Mouse (Mus musculus) left cerebral cortex, postnatal 10 days (tissue): ENCODE measurements around the gene Hecw1. TPM values are rescaled to one million over a fixed set of nuclear protein-coding genes. Genes with fewer than 3 reads are reported as not detected.

Experiments used
- DNase-seq, 2 experiments: peaks; one replicate each; pipeline ENCODE4 v3.0.0; 2021 to 2022; ENCODE audit warnings: low spot score in 2 of 2, mixed read lengths in 1 of 2; ENCODE audit errors: extremely low spot score in 1 of 2
- intact Hi-C: fragments of 180-260 bp; cut with DNase I; formaldehyde crosslinking; loops from one replicate; pipeline ENCODE4 v1.15.1; 2025
- total RNA-seq, 2 experiments: library from RNA; stranded (reverse); gene quantifications; 2 replicates each; pipeline ENCODE4 v1.2.3; 2021

Gene Hecw1
- total RNA-seq = 100 to 1,000 TPM; 143 to 159 TPM

DNA sequence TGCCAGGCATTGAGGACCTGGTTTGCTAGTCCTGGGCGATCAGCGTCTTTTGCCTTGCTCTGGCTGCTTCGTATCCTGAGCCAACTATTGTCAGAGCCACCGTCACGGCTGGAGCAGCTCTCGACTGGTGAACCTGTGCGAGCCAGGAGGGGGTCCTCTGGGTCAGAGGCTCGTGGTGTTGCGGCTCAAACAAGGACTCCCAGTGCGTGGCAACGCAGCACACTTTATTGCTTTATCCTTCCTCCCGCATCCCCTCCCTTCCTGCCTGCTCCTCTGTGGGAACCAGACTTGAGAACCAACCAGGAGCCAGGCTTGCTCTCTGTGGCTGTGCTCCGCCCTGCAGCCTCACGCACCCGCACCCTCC, at the start of gene Hecw1:
Gene Hecw1, minus strand, starts transcription at position 323 of the 364 bp plus-strand sequence.
- DNase-seq = peak; percentile 66 to 69
- intact Hi-C loops = no loop called here

GRCm38 (mm10) chr13:14561336-14561735, 38.3 kb upstream of the Hecw1 start:
- intact Hi-C loops = no loop called here
- DNase-seq = no peak

- intact Hi-C loops = no loop called here
- peak in 1 of 2 experiments; percentile 13 for DNase-seq
Measured at GRCm38 (mm10) chr13:14552628-14553027, 29.6 kb upstream of the Hecw1 start.

GRCm38 (mm10) chr13:14542860-14543259, 19.8 kb upstream of the Hecw1 start:
- DNase-seq = no peak
- intact Hi-C loops = no loop called here

DNA sequence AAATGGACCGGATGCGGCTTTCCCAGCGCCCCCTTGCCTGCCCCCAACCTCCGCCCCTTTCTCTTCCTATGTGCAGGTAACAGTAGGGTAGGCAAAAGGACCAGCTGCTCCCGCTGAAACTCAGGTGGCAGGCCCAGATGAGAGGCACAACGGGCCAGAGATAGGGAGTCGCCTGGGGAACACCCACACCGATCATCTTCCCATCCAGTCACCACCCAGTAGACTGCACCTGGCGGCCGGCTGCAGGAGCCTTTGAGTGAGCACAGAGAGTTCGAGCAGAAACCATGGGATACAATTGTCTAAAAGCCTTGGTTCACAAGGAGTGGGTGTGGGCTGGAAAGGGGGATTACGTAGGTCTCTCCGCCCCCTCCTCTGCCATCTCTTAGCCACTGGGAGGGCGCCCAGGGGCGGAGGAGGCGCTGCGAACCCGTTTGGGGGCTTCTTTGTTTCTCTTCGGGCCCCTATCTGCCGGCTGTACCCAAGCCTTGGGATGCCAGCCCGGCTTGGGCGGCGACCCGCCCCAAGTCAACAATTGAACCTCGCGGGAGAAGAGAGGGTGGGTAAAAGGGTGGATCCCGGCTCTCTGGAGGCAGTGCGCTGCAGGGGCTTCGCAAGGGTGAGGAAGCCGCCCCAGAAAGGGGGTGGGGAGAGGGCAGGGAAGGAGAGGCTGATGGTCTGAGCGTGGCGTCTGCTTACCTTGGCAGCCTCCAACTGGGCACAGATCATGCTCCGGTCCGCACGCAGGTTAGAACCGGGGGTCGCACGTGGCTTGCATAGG, 711 bp downstream of the Hecw1 start:
- peak; percentile 50 to 67 for DNase-seq
- intact Hi-C loops = no loop called here

DNA sequence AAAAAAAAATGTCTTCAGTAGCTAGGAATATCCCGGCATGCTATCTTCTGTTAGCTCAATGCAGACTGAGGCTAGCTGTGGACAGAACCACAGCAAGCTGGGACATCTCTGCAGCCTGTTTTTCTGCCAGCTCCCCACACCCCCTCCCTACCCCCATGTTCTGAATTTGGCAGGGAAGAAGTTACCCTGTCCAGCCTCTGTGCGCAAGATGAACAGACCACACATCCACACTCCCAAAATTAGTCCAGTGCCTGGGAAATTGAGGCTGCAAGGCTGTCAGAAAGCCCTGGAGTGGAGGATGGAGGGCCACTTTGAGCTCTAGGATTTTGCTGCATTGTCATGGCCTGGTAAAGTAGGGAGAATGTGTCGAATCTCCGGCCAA, 1.3 kb downstream of the Hecw1 start:
- peak in 1 of 2 experiments; percentile 26 for DNase-seq
- intact Hi-C loops = no loop called here

- intact Hi-C loops = loop anchor here (10.0 kb wide), 1 partner anchor 145 kb away; no protein-coding TSS in a partner anchor
Measured at GRCm38 (mm10) chr13:14519605-14520004, 3.4 kb downstream of the Hecw1 start.

GRCm38 (mm10) chr13:14517478-14517877, 5.5 kb downstream of the Hecw1 start:
- peak in 1 of 2 experiments; percentile 40 for DNase-seq
- intact Hi-C loops = loop anchor here (10.0 kb wide), 1 partner anchor 143 kb away; no protein-coding TSS in a partner anchor

More at GRCm38 (mm10) chr13:14519605-14520004, 3.4 kb downstream of the Hecw1 start:
- DNase-seq = no peak

DNA sequence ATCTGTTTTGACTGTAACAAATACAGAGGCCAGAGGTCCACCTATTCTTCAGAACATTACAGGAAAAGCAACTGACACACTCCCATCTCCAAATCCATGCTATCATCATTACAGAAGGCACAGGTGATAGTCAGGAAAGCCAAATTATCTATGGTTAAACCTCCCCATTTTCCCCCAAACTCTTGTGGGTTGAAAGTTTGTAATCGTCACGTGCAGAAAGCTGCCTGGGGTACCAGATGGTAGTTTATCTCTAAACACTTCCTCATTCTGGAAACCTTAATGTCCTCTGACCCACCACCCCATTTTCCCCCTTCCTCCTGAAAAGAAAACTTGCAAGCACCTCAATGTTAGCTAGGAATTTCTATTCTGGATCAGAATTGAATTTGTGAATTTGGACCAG, 7.9 kb downstream of the Hecw1 start:
- no peak for DNase-seq
- intact Hi-C loops = loop anchor here (10.0 kb wide), 1 partner anchor 140 kb away; no protein-coding TSS in a partner anchor

- no peak for DNase-seq
- intact Hi-C loops = loop anchor here (10.0 kb wide), 1 partner anchor 139 kb away; no protein-coding TSS in a partner anchor
Measured at GRCm38 (mm10) chr13:14513934-14514333, 9.1 kb downstream of the Hecw1 start.

DNA sequence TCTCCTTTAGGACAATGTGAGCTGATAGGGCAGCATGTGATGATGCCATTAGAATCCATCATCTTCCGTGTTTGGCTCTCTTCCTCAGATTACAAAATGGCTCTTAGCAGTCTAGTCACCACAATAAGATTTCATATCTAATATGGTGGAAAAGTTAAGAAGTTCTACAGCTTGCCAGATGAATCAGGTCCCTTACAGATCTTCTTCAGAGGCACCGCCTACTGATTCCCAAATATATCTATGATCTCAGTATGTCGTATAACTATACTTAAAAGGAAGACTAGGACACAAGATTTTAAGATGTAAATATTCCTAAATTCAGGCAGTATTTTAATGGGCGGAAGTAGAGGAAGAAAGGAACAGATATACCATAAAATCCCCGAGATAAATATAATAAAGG, 16.3 kb downstream of the Hecw1 start:
- DNase-seq = no peak
- intact Hi-C loops = no loop called here

DNA sequence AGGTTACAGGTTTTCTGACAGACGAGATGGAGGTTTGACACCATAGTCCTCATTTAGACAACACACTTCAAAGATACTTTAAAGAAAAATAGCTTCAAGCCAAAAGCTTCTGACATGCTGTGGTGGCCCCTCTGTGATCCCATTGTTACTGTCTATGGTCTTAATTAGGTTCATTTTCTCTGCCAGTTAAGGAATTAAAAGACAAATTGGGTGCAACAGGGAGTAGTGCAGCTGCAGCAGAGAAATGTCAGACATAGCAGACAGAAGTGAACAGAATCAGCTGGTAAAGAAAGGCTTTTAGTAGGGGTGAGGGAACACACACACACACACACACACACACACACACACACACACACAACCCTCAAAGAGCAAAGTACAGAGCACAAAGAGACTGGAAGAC, 22.8 kb downstream of the Hecw1 start:
- intact Hi-C loops = no loop called here
- DNase-seq = no peak

DNA sequence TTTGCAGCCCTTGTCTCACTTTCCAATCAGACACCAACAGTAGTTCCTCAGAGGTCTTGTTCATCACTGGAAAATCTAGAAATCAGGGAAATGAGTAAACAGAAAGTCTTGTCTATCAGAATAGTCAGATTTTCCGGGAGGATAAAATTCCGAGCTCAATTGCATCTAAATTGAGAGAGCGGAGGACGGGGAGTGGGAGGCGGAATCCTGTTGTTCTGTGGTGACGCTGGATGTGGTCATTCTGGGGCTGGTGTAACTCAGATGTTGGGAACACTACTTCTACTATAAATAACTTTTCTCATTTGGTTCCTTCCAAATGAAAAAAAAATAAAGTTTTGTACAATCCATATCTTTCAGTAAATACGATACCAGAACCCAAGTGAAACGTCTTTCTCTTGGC, 24.2 kb downstream of the Hecw1 start:
- no peak for DNase-seq

DNA sequence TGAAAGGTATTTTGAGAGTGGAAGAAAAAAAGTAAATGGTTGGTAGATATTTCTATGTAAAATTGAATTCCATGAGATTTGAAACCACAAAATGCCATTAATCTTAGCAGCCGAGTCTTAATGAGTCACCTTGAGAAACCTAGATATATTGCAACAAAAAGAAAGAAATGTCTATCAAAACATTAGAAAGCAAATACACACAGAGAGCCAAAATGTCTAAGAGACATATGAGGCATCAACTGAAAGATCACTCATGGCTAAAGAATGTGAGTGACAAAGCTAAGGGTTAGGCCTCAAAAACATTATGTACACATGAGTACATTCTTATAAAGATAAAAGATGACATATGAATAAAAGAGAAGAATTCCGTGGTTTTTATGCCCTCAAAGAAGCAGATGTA, 26.1 kb downstream of the Hecw1 start:
- no peak for DNase-seq
- intact Hi-C loops = no loop called here

More for the DNA sequence above, 24.2 kb downstream of the Hecw1 start:
- intact Hi-C loops = no loop called here

GRCm38 (mm10) chr13:14487812-14488211, 35.2 kb downstream of the Hecw1 start:
- intact Hi-C loops = no loop called here
- DNase-seq = no peak

DNA sequence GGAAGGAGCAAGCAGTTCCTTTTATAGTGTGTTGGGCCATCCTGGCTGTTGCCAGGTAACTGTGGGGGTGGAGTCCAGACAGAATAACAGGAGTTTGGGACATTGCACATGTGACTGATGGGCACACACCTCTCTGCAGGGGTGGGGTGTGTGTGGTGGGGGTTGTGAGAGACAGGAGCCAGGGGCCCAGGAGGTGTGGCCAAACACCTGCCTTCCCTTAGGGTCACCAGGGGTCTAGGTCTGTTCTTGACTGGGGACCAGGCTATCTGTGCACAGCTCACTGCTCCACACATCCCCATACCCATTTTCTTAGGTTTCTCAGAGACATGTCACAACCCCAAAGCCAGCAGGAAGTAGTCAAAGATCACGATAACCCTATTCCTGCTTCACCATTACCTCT, 51.9 kb downstream of the Hecw1 start:
- DNase-seq = no peak
- intact Hi-C loops = no loop called here

DNA sequence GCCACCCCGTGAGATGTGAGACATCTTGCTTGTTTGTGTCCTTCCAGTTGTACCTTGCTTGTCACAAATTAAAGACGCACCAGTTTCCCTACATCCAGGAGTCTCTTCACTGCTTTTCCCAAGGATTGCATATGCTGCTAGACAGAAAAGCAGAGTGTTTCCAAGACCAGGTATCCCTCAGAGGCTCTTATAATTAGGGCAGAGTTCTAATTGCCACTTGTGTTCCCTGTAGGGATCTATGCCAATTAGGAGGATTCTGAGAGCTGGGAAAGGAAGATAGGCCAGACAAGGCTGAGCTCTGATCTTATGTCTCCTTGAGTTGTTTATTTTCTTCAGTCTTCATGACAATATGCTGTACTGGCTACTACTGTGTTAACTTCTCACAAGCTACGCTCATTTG, 55.5 kb downstream of the Hecw1 start:
- no peak for DNase-seq
- intact Hi-C loops = no loop called here

DNA sequence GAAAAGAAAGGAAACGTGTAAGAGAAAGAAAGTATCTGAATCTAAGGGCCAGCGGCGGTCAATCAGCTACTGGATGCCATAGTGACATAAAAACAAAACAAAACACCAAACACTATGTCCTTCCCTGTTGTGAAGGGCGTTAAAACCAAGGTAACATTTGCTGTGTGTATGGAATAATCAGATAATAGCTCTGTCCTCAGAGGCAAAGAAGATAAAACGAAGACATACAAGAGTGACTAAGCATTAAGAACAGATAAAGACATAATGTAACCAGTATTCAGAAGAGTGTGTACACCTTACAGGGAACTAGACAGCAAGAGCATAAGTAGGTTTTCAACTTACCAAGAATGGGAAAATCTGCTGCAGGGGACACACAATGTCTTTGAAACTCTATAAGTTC, 62.0 kb downstream of the Hecw1 start:
- intact Hi-C loops = no loop called here
- no peak for DNase-seq

DNA sequence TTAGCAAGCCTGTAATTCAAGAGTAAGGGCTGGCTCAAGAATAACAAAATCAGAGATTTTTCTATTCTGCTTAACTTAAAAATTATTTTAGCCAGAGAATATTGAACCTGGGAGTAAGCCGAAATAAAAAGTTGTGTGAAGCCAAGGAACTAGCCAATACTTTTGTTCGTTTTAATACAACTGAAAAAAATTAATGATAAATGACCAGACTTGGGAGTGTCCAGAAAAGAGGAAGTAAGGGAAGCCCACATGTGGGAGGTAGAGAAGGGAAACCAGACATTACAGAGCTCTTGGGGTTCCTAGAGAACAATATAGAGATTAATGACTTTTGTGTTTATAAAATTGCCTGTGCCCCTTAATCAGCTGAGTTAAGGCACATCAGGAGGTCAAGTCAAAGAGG, 66.0 kb downstream of the Hecw1 start:
- no peak for DNase-seq
- intact Hi-C loops = no loop called here

DNA sequence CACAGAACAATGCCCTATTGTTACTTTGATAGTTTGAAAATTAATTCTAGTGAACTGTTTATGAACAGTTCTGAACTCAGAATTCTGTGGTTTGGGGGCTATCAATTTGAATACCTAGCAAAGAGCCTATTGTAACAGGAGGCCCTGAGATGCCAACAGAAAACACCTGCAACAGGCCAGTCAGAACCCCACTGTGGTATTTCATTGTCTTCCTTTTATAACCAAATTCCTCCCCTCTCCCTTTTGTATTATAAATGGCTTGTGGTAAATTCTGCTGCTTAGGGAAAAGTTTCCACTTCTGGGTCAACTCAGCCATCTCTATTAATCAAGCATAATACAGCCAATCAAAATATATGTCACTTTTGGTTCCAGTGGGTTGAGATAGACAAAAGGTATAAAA, 83.5 kb downstream of the Hecw1 start:
- DNase-seq = no peak
- intact Hi-C loops = no loop called here
